Mouse (Mus musculus): Measurements from ENCODE around the gene Prpf3.
"Not testable (repeated sequence)": the region's sequence is repeated elsewhere in the genome, so short reads cannot be mapped to it uniquely, and the experiment has no call there.

Gene Prpf3

GRCm38 (mm10) chr3:95818571-95819288 is 37.0 kb downstream of the Prpf3 start, which contains the start of gene Rprd2:
Gene Rprd2 (minus strand): TSS chr3:95818863.
- peak; percentile 81 for DNase-seq

DNA sequence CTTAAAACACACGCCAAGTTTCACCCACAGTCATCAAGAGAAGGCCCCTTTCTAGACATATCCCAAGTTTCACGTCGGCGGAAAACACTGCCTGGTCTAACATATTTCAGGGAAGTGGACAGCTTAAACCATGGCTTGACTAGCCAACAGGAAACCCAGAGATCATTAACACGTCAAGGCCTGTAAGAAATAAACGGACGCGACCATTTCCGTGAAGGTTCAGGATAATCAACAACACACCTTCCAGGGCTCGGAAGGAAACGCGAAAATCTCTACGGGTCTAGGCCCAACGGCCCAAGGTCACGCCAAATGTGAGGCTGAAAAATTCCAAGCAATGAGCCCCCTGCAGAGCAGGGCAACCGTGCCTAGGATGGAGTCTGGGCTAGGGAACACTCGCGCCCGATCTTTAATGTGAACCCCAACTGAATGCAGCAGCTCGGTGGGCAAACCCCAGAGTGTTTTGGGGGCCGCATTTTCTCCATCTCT is 37.6 kb downstream of the Prpf3 start:
- DNase-seq: peak; percentile 34

DNA sequence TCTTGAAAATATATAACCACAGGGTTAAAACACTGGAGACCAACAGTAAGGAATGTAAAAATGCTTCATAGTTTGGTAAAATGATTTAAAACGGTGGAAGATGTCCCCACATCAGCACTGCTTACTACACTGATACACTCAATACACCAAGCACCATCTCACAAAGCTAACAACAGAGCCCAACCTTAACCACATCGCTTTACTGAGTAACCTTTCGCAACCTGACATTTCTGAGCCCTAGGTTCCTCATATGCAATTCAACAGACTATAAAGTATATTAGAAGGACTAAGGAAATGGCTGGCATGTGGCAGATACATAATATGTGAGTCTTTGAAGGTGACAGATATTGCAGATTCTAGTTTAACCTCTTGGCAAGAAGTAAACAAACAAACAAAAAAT is 39.0 kb downstream of the Prpf3 start:
- DNase-seq: no peak

GRCm38 (mm10) chr3:95808384-95808783 is 47.3 kb downstream of the Prpf3 start:
- no peak for DNase-seq

- DNase-seq: not testable (repeated sequence)
Observed at GRCm38 (mm10) chr3:95807630-95808029, 48.1 kb downstream of the Prpf3 start.

DNA sequence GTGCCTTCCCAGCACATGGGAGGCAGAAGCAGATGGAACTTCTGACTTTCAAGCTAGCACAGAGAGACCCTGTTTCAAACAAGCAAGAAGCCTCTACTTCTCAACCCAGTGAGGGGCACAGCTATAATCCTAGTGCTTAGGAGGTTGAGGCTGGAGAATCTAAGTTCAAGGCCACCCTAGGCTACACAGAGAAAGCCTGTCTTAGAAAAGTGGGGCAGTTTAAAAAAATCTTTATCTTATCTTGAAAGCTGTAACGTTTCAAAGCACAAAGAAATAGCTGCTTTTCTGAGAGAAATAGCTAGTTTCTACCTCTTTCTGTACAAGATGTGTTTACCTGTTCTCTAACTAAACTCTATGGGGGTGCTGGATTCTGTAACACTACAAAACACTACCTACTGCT is 49.0 kb downstream of the Prpf3 start:
- no peak for DNase-seq

- DNase-seq: no peak
Observed at GRCm38 (mm10) chr3:95803851-95804250, 51.8 kb downstream of the Prpf3 start.

DNA sequence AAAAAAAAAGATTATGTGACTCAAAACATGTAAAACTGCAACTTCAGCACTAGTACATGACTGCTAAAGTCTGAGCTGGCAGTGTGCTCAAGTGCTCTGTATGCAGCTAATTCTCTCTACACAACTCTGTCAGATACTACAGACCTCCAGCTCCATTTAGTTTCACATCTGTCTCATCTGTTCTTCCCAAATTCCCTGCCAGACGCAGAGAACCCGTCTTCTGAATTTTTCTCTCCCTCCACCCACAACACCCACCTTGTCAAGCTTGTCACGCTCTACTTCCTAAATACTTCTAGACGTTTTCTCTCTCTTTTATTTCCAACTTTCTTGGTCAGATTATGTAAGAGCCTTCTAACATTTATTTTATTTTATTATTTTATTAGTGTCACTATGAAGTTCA is 56.9 kb downstream of the Prpf3 start:
- no peak for DNase-seq

GRCm38 (mm10) chr3:95794299-95794698 is 61.4 kb downstream of the Prpf3 start:
- DNase-seq: no peak

DNA sequence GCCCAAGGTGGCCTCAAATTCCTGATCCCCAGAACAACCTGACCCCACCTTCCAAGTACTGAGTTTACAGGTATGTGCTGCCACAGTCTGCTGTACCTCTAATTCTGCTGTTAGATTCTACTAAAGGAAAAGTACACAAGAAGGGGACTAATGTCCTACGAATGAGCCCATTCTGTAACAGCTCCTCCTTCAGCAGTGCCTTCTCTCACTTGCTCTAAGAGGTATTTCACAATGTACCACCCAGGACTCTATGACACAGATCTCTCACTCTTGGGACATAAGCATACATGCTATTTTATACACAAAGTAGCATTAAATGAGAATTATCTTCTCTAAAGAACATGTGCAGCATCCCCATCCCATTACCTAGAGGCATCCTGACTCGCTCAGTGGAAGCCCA is 62.0 kb downstream of the Prpf3 start:
- DNase-seq: no peak

DNA sequence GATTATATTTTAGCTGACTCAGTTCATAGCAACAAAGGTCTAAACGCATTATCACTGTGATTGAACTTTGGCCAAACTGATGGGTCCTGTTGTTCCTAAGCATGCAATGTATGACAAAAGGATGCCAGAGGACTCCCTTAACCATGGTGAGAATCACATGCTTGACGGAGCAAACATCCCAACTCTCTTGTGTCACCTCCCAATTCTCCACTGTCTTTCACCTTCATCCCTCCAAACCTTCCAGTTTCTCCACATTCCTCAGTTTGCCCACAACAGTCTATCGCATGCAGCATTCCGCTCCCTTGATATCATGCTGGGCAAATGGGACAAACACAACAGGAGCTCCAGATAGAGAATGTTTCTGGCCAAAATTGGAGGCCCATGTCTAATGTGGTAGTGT is 70.2 kb downstream of the Prpf3 start:
- DNase-seq: no peak

All from right cerebral cortex, postnatal 14 days (tissue).